Mouse (Mus musculus): ENCODE results near the gene Olfr390. TPM values are rescaled to one million over a fixed set of nuclear protein-coding genes. Genes with fewer than 3 reads are reported as not detected.

Gene Olfr390
- not detected in 2 replicates for polyA plus RNA-seq (2015; fragmentation: Nextera tagmentation; extraction: Ambion mirVana)

GRCm38 (mm10) chr11:73782664-73783063, at the start of gene Olfr390:
Olfr390 (plus strand) TSS chr11:73782964.
- H3K27me3 ChIP-seq (replicated peaks; ENCODE audit: insufficient read depth, low read length) = no peaks in the 10 kb centered on the region
- H3K9me3 ChIP-seq (ENCODE audit: low read length) = no peaks in the 10 kb centered on the region
- ATAC-seq = no peak
- no peak within 1 kb of the TSS for H3K4me2 ChIP-seq (replicated peaks; ENCODE audit: low read depth, low read length)
- no peaks in the 10 kb centered on the region for H3K4me1 ChIP-seq (ENCODE audit: insufficient read depth, low read depth, low read length)
- TF ChIP-seq EP300 (IDR thresholded peaks at IDR 0.05) (no peak), CTCF (IDR thresholded peaks at IDR 0.05) (no peak)
- DNase-seq (ENCODE audit: low spot score) = no peak
- no peak within 1 kb of the TSS for H3K27ac ChIP-seq (ENCODE audit: low read length)
- H3K36me3 ChIP-seq (ENCODE audit: insufficient read depth, low read length) = no peaks in the 10 kb centered on the region
- WGBS = 52% methylated on average over 1 of the region's 1 CpGs
- H3K4me3 ChIP-seq (ENCODE audit: low read depth, low read length) = no peak within 1 kb of the TSS
- no peak within 1 kb of the TSS for H3K9ac ChIP-seq (replicated peaks; ENCODE audit: low read depth)

- ATAC-seq = no peak
- no peak overlapping the region for H3K4me2 ChIP-seq (replicated peaks; ENCODE audit: low read depth, low read length)
Observed at GRCm38 (mm10) chr11:73759115-73759514, 23.6 kb upstream of the Olfr390 start.

GRCm38 (mm10) chr11:73780613-73781012, 2.2 kb upstream of the Olfr390 start, which contains the start of gene Olfr389:
Olfr389 (minus strand) TSS chr11:73780713.
- Histone ChIP-seq H3K36me3 (ENCODE audit: insufficient read depth, low read length) (no peaks in the 10 kb centered on the region), H3K4me1 (ENCODE audit: insufficient read depth, low read depth, low read length) (no peaks in the 10 kb centered on the region), H3K4me3 (ENCODE audit: low read depth, low read length) (no peak within 1 kb of the TSS), H3K9ac (replicated peaks; ENCODE audit: low read depth) (no peak within 1 kb of the TSS), H3K27me3 (replicated peaks; ENCODE audit: insufficient read depth, low read length) (no peaks in the 10 kb centered on the region), H3K9me3 (ENCODE audit: low read length) (no peaks in the 10 kb centered on the region), H3K4me2 (replicated peaks; ENCODE audit: low read depth, low read length) (no peak within 1 kb of the TSS), H3K27ac (ENCODE audit: low read length) (no peak within 1 kb of the TSS)
- ATAC-seq = no peak
- WGBS = 81% methylated on average over 1 of the region's 1 CpGs
- TF ChIP-seq EP300 (IDR thresholded peaks at IDR 0.05) (no peak), CTCF (IDR thresholded peaks at IDR 0.05) (no peak)
- DNase-seq (ENCODE audit: low spot score) = no peak

More at GRCm38 (mm10) chr11:73759115-73759514, 23.6 kb upstream of the Olfr390 start:
- H3K4me1 ChIP-seq (ENCODE audit: insufficient read depth, low read depth, low read length) = no peaks in the 10 kb centered on the region
- H3K27ac ChIP-seq (ENCODE audit: low read length) = no peak overlapping the region
- no peaks in the 10 kb centered on the region for H3K36me3 ChIP-seq (ENCODE audit: insufficient read depth, low read length)
- no peaks in the 10 kb centered on the region for H3K27me3 ChIP-seq (replicated peaks; ENCODE audit: insufficient read depth, low read length)
- no peak overlapping the region for H3K4me3 ChIP-seq (ENCODE audit: low read depth, low read length)
- H3K9ac ChIP-seq (replicated peaks; ENCODE audit: low read depth) = no peak overlapping the region
- TF ChIP-seq EP300 (IDR thresholded peaks at IDR 0.05) = no peak
- no peak for TF ChIP-seq CTCF (IDR thresholded peaks at IDR 0.05)
- H3K9me3 ChIP-seq (ENCODE audit: low read length) = no peaks in the 10 kb centered on the region
- no peak for DNase-seq (ENCODE audit: low spot score)

- H3K4me1 ChIP-seq (ENCODE audit: insufficient read depth, low read depth, low read length) = no peaks in the 10 kb centered on the region
- H3K9me3 ChIP-seq (ENCODE audit: low read length) = no peaks in the 10 kb centered on the region
- H3K4me2 ChIP-seq (replicated peaks; ENCODE audit: low read depth, low read length) = no peak within 1 kb of the TSS
- H3K9ac ChIP-seq (replicated peaks; ENCODE audit: low read depth) = no peak within 1 kb of the TSS
- H3K4me3 ChIP-seq (ENCODE audit: low read depth, low read length) = no peak within 1 kb of the TSS
- no peak for ATAC-seq
- WGBS = 13% methylated on average over 1 of the region's 1 CpGs
- no peak within 1 kb of the TSS for H3K27ac ChIP-seq (ENCODE audit: low read length)
- no peaks in the 10 kb centered on the region for H3K27me3 ChIP-seq (replicated peaks; ENCODE audit: insufficient read depth, low read length)
- DNase-seq (ENCODE audit: low spot score) = no peak
- TF ChIP-seq EP300 (IDR thresholded peaks at IDR 0.05) (no peak), CTCF (IDR thresholded peaks at IDR 0.05) (no peak)
- no peaks in the 10 kb centered on the region for H3K36me3 ChIP-seq (ENCODE audit: insufficient read depth, low read length)
Observed at GRCm38 (mm10) chr11:73802952-73803351, 20.2 kb downstream of the Olfr390 start, which contains the start of gene Olfr391-ps. Olfr391-ps (minus strand) TSS chr11:73803052.

GRCm38 (mm10) chr11:73816949-73817348, 34.2 kb downstream of the Olfr390 start, which contains the start of gene Olfr392:
Olfr392 (minus strand) TSS chr11:73817049.
- no peak within 1 kb of the TSS for H3K4me2 ChIP-seq (replicated peaks; ENCODE audit: low read depth, low read length)
- H3K9ac ChIP-seq (replicated peaks; ENCODE audit: low read depth) = no peak within 1 kb of the TSS
- H3K27ac ChIP-seq (ENCODE audit: low read length) = no peak within 1 kb of the TSS
- no peak for DNase-seq (ENCODE audit: low spot score)
- no peaks in the 10 kb centered on the region for H3K36me3 ChIP-seq (ENCODE audit: insufficient read depth, low read length)
- TF ChIP-seq CTCF (IDR thresholded peaks at IDR 0.05) (no peak), EP300 (IDR thresholded peaks at IDR 0.05) (no peak)
- no peak within 1 kb of the TSS for H3K4me3 ChIP-seq (ENCODE audit: low read depth, low read length)
- ATAC-seq = no peak
- WGBS = 85% methylated on average over 1 of the region's 1 CpGs
- no peaks in the 10 kb centered on the region for H3K27me3 ChIP-seq (replicated peaks; ENCODE audit: insufficient read depth, low read length)
- no peaks in the 10 kb centered on the region for H3K4me1 ChIP-seq (ENCODE audit: insufficient read depth, low read depth, low read length)
- H3K9me3 ChIP-seq (ENCODE audit: low read length) = no peaks in the 10 kb centered on the region

Other genes starting within 250 kb of the Olfr390 start
- not detected in 2 replicates for gene Olfr385, start 190.0 kb upstream of the Olfr390 start, polyA plus RNA-seq (2015; fragmentation: Nextera tagmentation; extraction: Ambion mirVana)
- gene Olfr384, start 184.4 kb upstream of the Olfr390 start, polyA plus RNA-seq (2015; fragmentation: Nextera tagmentation; extraction: Ambion mirVana) = not detected in 2 replicates
- not detected in 2 replicates for gene Zfp735, start 94.2 kb upstream of the Olfr390 start, polyA plus RNA-seq (2015; fragmentation: Nextera tagmentation; extraction: Ambion mirVana)
- gene Olfr389, start 2.3 kb upstream of the Olfr390 start, polyA plus RNA-seq (2015; fragmentation: Nextera tagmentation; extraction: Ambion mirVana) = not detected in 2 replicates
- not detected in 2 replicates for gene Olfr391-ps, start 20.1 kb downstream of the Olfr390 start, polyA plus RNA-seq (2015; fragmentation: Nextera tagmentation; extraction: Ambion mirVana)
- not detected in 2 replicates for gene Olfr392, start 34.1 kb downstream of the Olfr390 start, polyA plus RNA-seq (2015; fragmentation: Nextera tagmentation; extraction: Ambion mirVana)
- gene Olfr393, start 68.5 kb downstream of the Olfr390 start, polyA plus RNA-seq (2015; fragmentation: Nextera tagmentation; extraction: Ambion mirVana) = not detected in 2 replicates
- gene Olfr394, start 107.8 kb downstream of the Olfr390 start, polyA plus RNA-seq (2015; fragmentation: Nextera tagmentation; extraction: Ambion mirVana) = not detected in 2 replicates
- not detected in 2 replicates for gene Olfr395, start 126.3 kb downstream of the Olfr390 start, polyA plus RNA-seq (2015; fragmentation: Nextera tagmentation; extraction: Ambion mirVana)
- not detected in 2 replicates for gene Olfr23, start 153.7 kb downstream of the Olfr390 start, polyA plus RNA-seq (2015; fragmentation: Nextera tagmentation; extraction: Ambion mirVana)
- gene Olfr397, start 177.9 kb downstream of the Olfr390 start, polyA plus RNA-seq (2015; fragmentation: Nextera tagmentation; extraction: Ambion mirVana) = not detected in 2 replicates
- gene Olfr398, start 207.4 kb downstream of the Olfr390 start, polyA plus RNA-seq (2015; fragmentation: Nextera tagmentation; extraction: Ambion mirVana) = not detected in 2 replicates